Mouse (Mus musculus): Measurements from ENCODE around the gene Mtor.

- no peak for TF ChIP-seq CTCF (IDR thresholded peaks at IDR 0.05; ENCODE audit: borderline replicate concordance, insufficient read depth, low read depth, low read length)
- TF ChIP-seq POLR2A (IDR thresholded peaks at IDR 0.05; ENCODE audit: borderline replicate concordance, insufficient read depth, low read length) = no peak
Observed at GRCm38 (mm10) chr4:148531341-148531740, 82.9 kb downstream of the Mtor start.
